Mouse (Mus musculus): ENCODE results near the gene Tnfaip8l2. TPM values are rescaled to one million over a fixed set of nuclear protein-coding genes. Genes with fewer than 3 reads are reported as not detected.

Tnfaip8l2 gene
- 5.8 and 6.8 TPM in 2 replicates for polyA plus RNA-seq (2015; fragmentation: Nextera tagmentation; extraction: Ambion mirVana)

DNA sequence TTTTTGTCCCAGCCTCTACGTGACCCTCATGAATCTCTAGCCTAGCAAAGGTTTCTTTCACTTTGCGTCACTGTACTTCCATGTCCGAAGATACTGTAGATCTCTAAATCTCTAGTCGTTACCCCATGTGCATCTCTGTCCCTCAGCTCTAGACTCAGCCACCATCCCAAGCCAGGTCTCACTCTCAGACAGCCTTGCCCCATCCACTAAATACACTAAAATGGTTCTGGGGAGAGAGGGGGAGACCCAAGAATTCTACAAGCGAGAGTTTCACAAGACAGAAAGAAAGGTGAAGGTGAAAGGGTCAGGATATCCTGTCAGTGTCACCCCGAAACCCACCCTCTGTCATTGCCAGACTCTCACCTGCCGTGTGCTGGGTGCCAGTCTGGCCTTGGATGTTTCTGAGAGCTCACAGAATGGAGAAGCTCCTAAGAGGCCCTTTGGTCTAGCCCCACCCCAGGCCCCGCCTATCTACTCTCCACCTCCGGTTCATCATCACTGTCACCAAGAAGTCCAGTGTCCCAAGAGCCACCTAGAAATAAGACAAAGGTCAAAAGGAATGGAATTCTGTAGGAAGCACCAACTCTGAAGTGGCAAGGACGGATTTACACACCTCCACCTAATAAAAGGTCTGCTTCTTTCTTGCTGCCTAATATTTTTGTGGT lies at the start of gene Tnfaip8l2:
Tnfaip8l2 (minus strand) TSS at position 409 of the 665 bp plus-strand sequence.

DNA sequence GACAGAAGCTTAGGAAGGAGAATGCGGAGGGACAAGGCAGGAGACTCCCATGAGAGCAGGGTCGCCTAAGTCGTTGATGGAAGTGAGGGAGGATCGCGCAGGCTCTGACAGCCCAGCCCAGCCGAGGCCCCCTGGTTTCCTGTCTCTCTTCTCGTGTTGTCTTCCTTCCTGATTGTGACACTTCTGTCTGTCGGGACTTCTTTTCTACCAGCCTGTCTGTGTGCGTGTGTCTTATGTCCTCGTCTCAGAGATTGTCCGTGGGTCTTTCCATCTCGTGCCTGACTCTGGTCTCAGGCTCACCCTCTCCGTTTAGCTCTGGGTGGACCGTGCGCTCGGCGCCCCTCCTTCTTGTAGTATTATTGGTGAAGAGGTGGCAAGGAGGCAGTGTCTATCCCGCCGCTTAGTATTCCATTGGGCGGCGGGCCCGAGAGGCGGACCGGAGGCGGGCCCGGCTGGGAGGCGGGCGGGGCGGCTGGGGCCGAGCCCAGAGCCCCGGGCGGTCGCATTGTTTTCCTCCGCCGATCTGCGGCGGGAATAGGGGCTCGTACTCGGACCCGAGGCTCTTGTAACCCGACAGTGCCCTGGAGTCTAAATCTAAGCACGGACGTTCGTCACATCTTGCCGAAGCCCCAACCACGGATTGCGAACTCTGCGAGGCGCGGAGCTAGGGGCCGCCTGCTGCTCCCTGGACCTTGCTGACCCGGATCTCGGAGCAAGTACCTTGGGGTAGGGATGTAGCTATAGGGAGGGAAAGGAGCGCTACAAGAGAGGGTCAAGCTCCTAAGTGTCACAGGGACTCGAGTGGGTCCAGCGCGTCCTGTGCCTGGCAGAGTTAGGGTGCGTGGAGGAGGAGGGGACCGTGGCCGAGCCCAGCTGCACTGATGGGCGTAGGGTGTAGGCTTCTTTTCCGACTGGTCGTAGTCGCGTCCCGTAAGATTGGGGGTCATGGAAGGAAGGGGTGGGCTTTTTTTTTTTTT lies 18.1 kb upstream of the Tnfaip8l2 start, which contains the start of gene Sema6c:
Sema6c (plus strand) TSS at position 471 of the 977 bp plus-strand sequence.

DNA sequence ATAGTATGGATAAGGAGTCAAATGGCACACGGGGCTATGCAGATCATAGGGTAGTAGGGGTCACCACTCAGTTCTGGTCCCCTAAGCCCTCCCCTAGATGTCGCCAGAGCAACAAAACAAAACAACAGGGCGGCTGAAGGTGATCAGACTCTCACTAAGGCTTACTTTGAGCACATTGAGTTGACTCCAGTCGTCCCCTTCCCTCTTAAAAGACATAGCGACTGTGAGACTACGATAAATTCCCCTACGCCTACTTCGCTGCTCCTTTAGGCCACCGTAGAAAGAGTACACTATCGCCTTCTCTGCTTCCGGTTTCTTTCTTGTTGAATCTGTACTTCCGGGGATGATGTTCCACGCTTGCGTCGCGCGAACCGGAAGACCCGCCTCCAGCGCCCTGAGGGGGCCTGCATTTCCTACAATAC lies 8.5 kb downstream of the Tnfaip8l2 start, which contains the start of the genes Scnm1 and Lysmd1:
Scnm1 (minus strand) TSS at position 332 of the 422 bp plus-strand sequence.
Lysmd1 (plus strand) TSS at position 409 of the 422 bp plus-strand sequence.

DNA sequence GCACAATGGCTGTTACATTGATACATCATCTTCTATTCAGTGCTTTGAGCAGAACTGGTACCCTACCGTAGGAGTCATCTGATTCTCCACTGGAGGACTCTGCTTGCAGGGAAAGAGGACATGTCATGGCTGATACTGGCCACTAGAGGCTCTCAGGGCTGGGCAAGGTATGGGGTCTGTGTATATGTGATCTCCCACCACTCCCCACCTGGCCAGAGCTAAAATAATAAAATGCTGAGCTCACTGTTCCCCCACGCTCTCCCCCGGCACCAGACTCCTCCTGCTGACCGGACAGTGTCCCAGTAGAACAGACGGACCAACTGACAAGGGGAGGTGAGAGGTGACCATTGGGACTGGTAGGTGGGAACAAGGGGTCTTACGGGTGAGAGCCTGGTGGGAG lies 17.9 kb downstream of the Tnfaip8l2 start, which contains the start of gene Tmod4:
Tmod4 (plus strand) TSS at position 231 of the 400 bp plus-strand sequence.

DNA sequence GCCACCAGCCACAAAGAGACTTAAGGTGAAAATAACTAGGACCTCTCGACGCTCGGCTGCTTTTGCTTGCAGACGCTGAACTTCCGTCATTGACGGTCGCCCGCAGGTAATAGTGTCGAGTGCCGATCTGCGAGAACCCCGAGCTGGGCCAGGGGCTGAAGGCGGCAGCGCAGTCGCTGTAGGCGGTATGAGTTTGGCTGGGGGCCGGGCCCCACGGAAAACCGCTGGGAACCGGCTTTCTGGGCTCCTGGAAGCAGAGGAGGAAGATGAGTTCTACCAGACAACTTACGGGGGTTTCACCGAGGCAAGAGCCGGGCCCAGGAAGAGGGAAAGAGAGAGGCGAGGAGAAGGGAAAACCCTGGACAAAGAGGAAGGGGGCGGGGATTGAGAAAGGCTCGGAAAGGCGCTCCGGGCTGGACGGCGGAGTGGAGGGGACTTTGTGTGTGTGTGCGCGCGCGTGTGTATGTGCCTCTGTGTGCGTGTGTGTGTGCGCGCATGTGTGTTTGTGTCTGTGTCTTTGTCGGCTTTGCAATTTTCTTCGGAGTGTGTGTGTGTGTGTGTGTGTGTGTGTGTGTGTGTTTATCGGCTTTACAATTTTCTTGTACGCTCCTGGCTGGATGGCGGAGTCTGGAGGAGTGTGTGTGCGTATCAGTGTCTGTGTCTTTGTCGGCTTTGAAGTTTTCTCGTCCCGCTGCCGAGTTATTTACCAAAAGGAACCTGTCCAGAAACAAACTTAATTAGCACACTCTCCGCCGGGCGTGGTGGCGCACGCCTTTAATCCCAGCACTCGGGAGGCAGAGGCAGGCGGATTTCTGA lies 31.0 kb downstream of the Tnfaip8l2 start, which contains the start of gene Vps72:
Vps72 (plus strand) TSS at position 112 of the 816 bp plus-strand sequence.

GRCm38 (mm10) chr3:95106338-95107117 lies 35.6 kb downstream of the Tnfaip8l2 start, which contains the start of gene Pip5k1a:
Pip5k1a (minus strand) TSS chr3:95106930.

Small RNA genes within 50 kb of the gene (microRNA-seq; reads per million reads assigned to microRNA genes)
- not detected for gene Mir8099-1 (ENCODE audit: borderline replicate concordance, insufficient number of aligned reads)

Other genes with a start within 250 kb of the Tnfaip8l2 start
- gene Selenbp1, start 209.3 kb downstream of the Tnfaip8l2 start, polyA plus RNA-seq (2015; fragmentation: Nextera tagmentation; extraction: Ambion mirVana): 36.1 and 55.8 TPM in 2 replicates
- gene Rfx5, start 188.3 kb downstream of the Tnfaip8l2 start, polyA plus RNA-seq (2015; fragmentation: Nextera tagmentation; extraction: Ambion mirVana): 3.1 and 6.2 TPM in 2 replicates
- gene Pi4kb, start 167.6 kb downstream of the Tnfaip8l2 start, polyA plus RNA-seq (2015; fragmentation: Nextera tagmentation; extraction: Ambion mirVana): 12.5 and 16.0 TPM in 2 replicates
- 10.9 and 19.5 TPM in 2 replicates for gene Zfp687, start 126.9 kb downstream of the Tnfaip8l2 start, polyA plus RNA-seq (2015; fragmentation: Nextera tagmentation; extraction: Ambion mirVana)
- 213 and 271 TPM in 2 replicates for gene Psmd4, start 99.7 kb downstream of the Tnfaip8l2 start, polyA plus RNA-seq (2015; fragmentation: Nextera tagmentation; extraction: Ambion mirVana)
- gene Pip5k1a, start 35.4 kb downstream of the Tnfaip8l2 start, polyA plus RNA-seq (2015; fragmentation: Nextera tagmentation; extraction: Ambion mirVana): 15.8 and 23.0 TPM in 2 replicates
- gene Vps72, start 31.3 kb downstream of the Tnfaip8l2 start, polyA plus RNA-seq (2015; fragmentation: Nextera tagmentation; extraction: Ambion mirVana): 76.7 and 105 TPM in 2 replicates
- gene Tmod4, start 17.9 kb downstream of the Tnfaip8l2 start, polyA plus RNA-seq (2015; fragmentation: Nextera tagmentation; extraction: Ambion mirVana): 0.25 and 0.83 TPM in 2 replicates
- 51.9 and 69.5 TPM in 2 replicates for gene Scnm1, start 8.3 kb downstream of the Tnfaip8l2 start, polyA plus RNA-seq (2015; fragmentation: Nextera tagmentation; extraction: Ambion mirVana)
- 15.2 and 15.3 TPM in 2 replicates for gene Lysmd1, start 8.3 kb downstream of the Tnfaip8l2 start, polyA plus RNA-seq (2015; fragmentation: Nextera tagmentation; extraction: Ambion mirVana)
- gene Sema6c, start 18.1 kb upstream of the Tnfaip8l2 start, polyA plus RNA-seq (2015; fragmentation: Nextera tagmentation; extraction: Ambion mirVana): 4.7 and 6.3 TPM in 2 replicates
- 2.8 and 3.5 TPM in 2 replicates for gene Gabpb2, start 75.6 kb upstream of the Tnfaip8l2 start, polyA plus RNA-seq (2015; fragmentation: Nextera tagmentation; extraction: Ambion mirVana)
- gene Cdc42se1, start 86.4 kb upstream of the Tnfaip8l2 start, polyA plus RNA-seq (2015; fragmentation: Nextera tagmentation; extraction: Ambion mirVana): 57.9 and 95.8 TPM in 2 replicates
- gene Mllt11, start 89.8 kb upstream of the Tnfaip8l2 start, polyA plus RNA-seq (2015; fragmentation: Nextera tagmentation; extraction: Ambion mirVana): 18.0 and 49.5 TPM in 2 replicates
- 0.20 and 0.50 TPM in 2 replicates for gene Gm128, start 99.2 kb upstream of the Tnfaip8l2 start, polyA plus RNA-seq (2015; fragmentation: Nextera tagmentation; extraction: Ambion mirVana)
- gene Bnipl, start 108.8 kb upstream of the Tnfaip8l2 start, polyA plus RNA-seq (2015; fragmentation: Nextera tagmentation; extraction: Ambion mirVana): not detected in 2 replicates
- gene Mindy1, start 139.0 kb upstream of the Tnfaip8l2 start, polyA plus RNA-seq (2015; fragmentation: Nextera tagmentation; extraction: Ambion mirVana): 66.6 and 126 TPM in 2 replicates
- gene Prune1, start 139.7 kb upstream of the Tnfaip8l2 start, polyA plus RNA-seq (2015; fragmentation: Nextera tagmentation; extraction: Ambion mirVana): 16.3 and 23.8 TPM in 2 replicates
- 1.3 and 1.6 TPM in 2 replicates for gene Anxa9, start 164.8 kb upstream of the Tnfaip8l2 start, polyA plus RNA-seq (2015; fragmentation: Nextera tagmentation; extraction: Ambion mirVana)
- gene Cers2, start 172.4 kb upstream of the Tnfaip8l2 start, polyA plus RNA-seq (2015; fragmentation: Nextera tagmentation; extraction: Ambion mirVana): 109 and 186 TPM in 2 replicates
- 12.2 and 16.5 TPM in 2 replicates for gene Setdb1, start 214.8 kb upstream of the Tnfaip8l2 start, polyA plus RNA-seq (2015; fragmentation: Nextera tagmentation; extraction: Ambion mirVana)

All from adrenal gland, postnatal 0 days (tissue).